Mouse (Mus musculus) stomach, postnatal 0 days (tissue): ENCODE measurements around the gene Ptpn22. TPM values are rescaled to one million over a fixed set of nuclear protein-coding genes. Genes with fewer than 3 reads are reported as not detected.

Source experiments
- ATAC-seq: fragments of 200-750 bp; cut with Nextera tagmentation; 2 replicates; pipeline ENCODE4 v1.8.0; 2017; ENCODE audit not compliant: low FRiP score, low TSS enrichment
- DNase-seq: peaks from one replicate; pipeline ENCODE4 v3.0.0-alpha.2; 2016; ENCODE audit warnings: low spot score
- H3K27ac ChIP-seq: fragments of 300-500 bp; sonication (generic); replicated peaks from 2 replicates; pipeline ENCODE4 v1.5.1; 2014; ENCODE audit warnings: mild to moderate bottlenecking, control low read depth
- H3K27me3 ChIP-seq: fragments of 300-500 bp; sonication (generic); 2 replicates; pipeline ENCODE4 v1.6.1; 2014; ENCODE audit warnings: low read length; ENCODE audit not compliant: control insufficient read depth, insufficient read depth
- H3K36me3 ChIP-seq: fragments of 300-500 bp; sonication (generic); 2 replicates; pipeline ENCODE4 v1.6.1; 2014; ENCODE audit warnings: low read length, mixed read lengths; ENCODE audit not compliant: control insufficient read depth, insufficient read depth
- H3K4me1 ChIP-seq: fragments of 300-500 bp; sonication (generic); replicated peaks from 2 replicates; pipeline ENCODE4 v1.6.1; 2014; ENCODE audit warnings: antibody characterized with exemption; ENCODE audit not compliant: control insufficient read depth, insufficient read depth
- H3K4me2 ChIP-seq: fragments of 300-500 bp; sonication (generic); replicated peaks from 2 replicates; pipeline ENCODE4 v1.6.1; 2014; ENCODE audit warnings: low read depth, mild to moderate bottlenecking, control low read depth, moderate library complexity
- H3K4me3 ChIP-seq: fragments of 300-500 bp; sonication (generic); 2 replicates; pipeline ENCODE4 v1.5.1; 2014; ENCODE audit warnings: low read depth, low read length, control low read depth
- H3K9ac ChIP-seq: fragments of 300-500 bp; sonication (generic); 2 replicates; pipeline ENCODE4 v1.6.1; 2014; ENCODE audit warnings: mild to moderate bottlenecking, low read length, control low read depth, mixed read lengths
- H3K9me3 ChIP-seq: fragments of 300-500 bp; sonication (generic); 2 replicates; pipeline ENCODE4 v1.6.1; 2016; ENCODE audit warnings: low read length; ENCODE audit not compliant: control insufficient read depth
- CTCF ChIP-seq: IDR thresholded peaks from 2 replicates; pipeline ENCODE4 v1.5.1; 2016; ENCODE audit warnings: antibody characterized with exemption, low read depth, mild to moderate bottlenecking, moderate library complexity
- EP300 ChIP-seq: optimal IDR thresholded peaks from 2 replicates; pipeline ENCODE3; 2016; ENCODE audit warnings: antibody characterized with exemption
- WGBS: fragments of 180-500 bp; shearing (Covaris S2); extraction: QIAGEN DNeasy Blood & Tissue Kit; methylation state at CpG from one replicate; pipeline ENCODE4 v1.1.7; 2014; 5-methylcytosine and 5-hydroxymethylcytosine counted together
- polyA plus RNA-seq: library from polyadenylated mRNA; unstranded; fragments of >200 nt; fragmentation: Nextera tagmentation; extraction: Ambion mirVana; gene quantifications from 2 replicates; pipeline ENCODE4 v1.2.1, GENCODE M21; 2015

Ptpn22 gene
- polyA plus RNA-seq, 1 experiment from 2014 or later, result 0.59 TPM

- 54% methylated on average over 4 of the region's 4 CpGs for WGBS
- DNase-seq, result no peak
- H3K27me3 ChIP-seq, result no peaks in the 10 kb centered on the region
- H3K36me3 ChIP-seq, result no peaks in the 10 kb centered on the region
- no peak for ATAC-seq
- H3K4me3 ChIP-seq, result no peak overlapping the region
- H3K4me1 ChIP-seq, result no peaks in the 10 kb centered on the region
- no peak overlapping the region for H3K9ac ChIP-seq
- no peak overlapping the region for H3K27ac ChIP-seq
- H3K4me2 ChIP-seq, result no peak overlapping the region
- no peak for TF ChIP-seq CTCF
- TF ChIP-seq EP300, result no peak
- H3K9me3 ChIP-seq, result no peaks in the 10 kb centered on the region
Measured at GRCm38 (mm10) chr3:103862721-103863220, 3.2 kb downstream of the Ptpn22 start.

- no peak for TF ChIP-seq EP300
- TF ChIP-seq CTCF, result no peak
- H3K4me2 ChIP-seq, result no peak overlapping the region
- no peaks in the 10 kb centered on the region for H3K36me3 ChIP-seq
- DNase-seq, result no peak
- WGBS, result 78% methylated on average over 6 of the region's 6 CpGs
- no peaks in the 10 kb centered on the region for H3K27me3 ChIP-seq
- no peak overlapping the region for H3K4me3 ChIP-seq
- ATAC-seq, result no peak
- no peaks in the 10 kb centered on the region for H3K4me1 ChIP-seq
- H3K27ac ChIP-seq, result no peak overlapping the region
- H3K9ac ChIP-seq, result no peak overlapping the region
- H3K9me3 ChIP-seq, result no peaks in the 10 kb centered on the region
Measured at GRCm38 (mm10) chr3:103864200-103864599, 4.6 kb downstream of the Ptpn22 start.

- no peak for TF ChIP-seq EP300
- no peak for TF ChIP-seq CTCF
- 74% methylated on average over 5 of the region's 5 CpGs for WGBS
- no peak for DNase-seq
- H3K9ac ChIP-seq, result no peak overlapping the region
- no peaks in the 10 kb centered on the region for H3K4me1 ChIP-seq
- H3K27me3 ChIP-seq, result no peaks in the 10 kb centered on the region
- H3K4me3 ChIP-seq, result no peak overlapping the region
- no peak for ATAC-seq
- H3K9me3 ChIP-seq, result no peaks in the 10 kb centered on the region
- no peak overlapping the region for H3K4me2 ChIP-seq
- H3K27ac ChIP-seq, result no peak overlapping the region
- no peaks in the 10 kb centered on the region for H3K36me3 ChIP-seq
Measured at GRCm38 (mm10) chr3:103867424-103867971, 7.9 kb downstream of the Ptpn22 start.

- Histone ChIP-seq H3K27ac (no peak overlapping the region), H3K4me2 (no peak overlapping the region), H3K4me3 (no peak overlapping the region), H3K27me3 (no peaks in the 10 kb centered on the region), H3K4me1 (no peaks in the 10 kb centered on the region), H3K9me3 (no peaks in the 10 kb centered on the region), H3K9ac (no peak overlapping the region), H3K36me3 (no peaks in the 10 kb centered on the region)
- no peak for TF ChIP-seq EP300
- no peak for TF ChIP-seq CTCF
- WGBS, result 70% methylated on average over 4 of the region's 4 CpGs
- ATAC-seq, result no peak
- no peak for DNase-seq
Measured at GRCm38 (mm10) chr3:103868008-103868407, 8.4 kb downstream of the Ptpn22 start.

GRCm38 (mm10) chr3:103872663-103873098 lies 13.1 kb downstream of the Ptpn22 start:
- TF ChIP-seq CTCF (no peak), EP300 (no peak)
- H3K36me3 ChIP-seq, result no peaks in the 10 kb centered on the region
- DNase-seq, result no peak
- no peak overlapping the region for H3K4me2 ChIP-seq
- H3K27me3 ChIP-seq, result no peaks in the 10 kb centered on the region
- no peak overlapping the region for H3K27ac ChIP-seq
- no peaks in the 10 kb centered on the region for H3K9me3 ChIP-seq
- no peak overlapping the region for H3K9ac ChIP-seq
- H3K4me3 ChIP-seq, result no peak overlapping the region
- no peak for ATAC-seq
- WGBS, result 69% methylated on average over 3 of the region's 3 CpGs
- H3K4me1 ChIP-seq, result no peaks in the 10 kb centered on the region

- Histone ChIP-seq H3K27me3 (no peaks in the 10 kb centered on the region), H3K9me3 (no peaks in the 10 kb centered on the region), H3K27ac (no peak overlapping the region), H3K4me3 (no peak overlapping the region), H3K36me3 (no peaks in the 10 kb centered on the region), H3K4me1 (no peaks in the 10 kb centered on the region), H3K4me2 (no peak overlapping the region), H3K9ac (no peak overlapping the region)
- 64% methylated on average over 7 of the region's 7 CpGs for WGBS
- ATAC-seq (no peak), DNase-seq (no peak)
- no peak for TF ChIP-seq EP300
- TF ChIP-seq CTCF, result no peak
Measured at GRCm38 (mm10) chr3:103874329-103874728, 14.7 kb downstream of the Ptpn22 start.
